Mouse (Mus musculus) ovary, postnatal 36 days (tissue): ENCODE measurements at regions not wholly inside any gene's neighbourhood (a gene's known extent, or its start where the extent isn't known, plus 50 kb on each side); places are given as distances from the start of the nearest gene placed in this dataset.

Source experiments
- DNase-seq: peaks from one replicate; pipeline ENCODE4 v3.0.0; 2022; ENCODE audit warnings: low spot score, mixed read lengths

DNA sequence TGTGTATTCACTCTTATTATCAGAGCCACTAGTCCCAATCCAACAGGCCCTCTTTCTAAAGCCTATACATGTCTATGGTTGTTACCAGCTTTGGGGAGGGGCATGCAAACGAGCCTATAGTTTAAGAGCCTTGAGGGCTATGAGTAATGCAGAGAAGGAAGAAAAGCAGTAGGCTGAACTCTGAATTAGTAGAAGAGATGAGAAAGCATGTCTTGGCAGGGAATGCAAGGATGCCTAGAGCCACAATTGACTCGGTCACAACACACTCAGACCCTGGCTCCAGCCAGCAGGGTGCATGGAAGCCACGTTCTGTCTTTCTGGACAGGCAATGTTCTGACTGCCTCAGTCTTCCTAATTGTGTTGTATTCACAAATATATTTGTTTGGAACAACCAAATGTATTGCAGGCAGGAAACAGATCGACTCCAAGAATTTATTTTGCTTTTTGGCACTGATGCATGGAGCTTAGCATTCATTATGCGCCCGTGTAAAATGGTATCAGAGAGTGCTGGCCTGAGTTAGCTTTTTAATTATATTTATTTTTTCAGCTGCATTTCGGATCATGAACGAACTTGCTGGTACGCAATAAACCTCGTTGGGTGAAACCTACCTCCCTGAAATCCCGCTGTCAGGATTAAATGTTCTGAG lies 110.2 kb downstream of the Rybp start:
- no peak for DNase-seq

DNA sequence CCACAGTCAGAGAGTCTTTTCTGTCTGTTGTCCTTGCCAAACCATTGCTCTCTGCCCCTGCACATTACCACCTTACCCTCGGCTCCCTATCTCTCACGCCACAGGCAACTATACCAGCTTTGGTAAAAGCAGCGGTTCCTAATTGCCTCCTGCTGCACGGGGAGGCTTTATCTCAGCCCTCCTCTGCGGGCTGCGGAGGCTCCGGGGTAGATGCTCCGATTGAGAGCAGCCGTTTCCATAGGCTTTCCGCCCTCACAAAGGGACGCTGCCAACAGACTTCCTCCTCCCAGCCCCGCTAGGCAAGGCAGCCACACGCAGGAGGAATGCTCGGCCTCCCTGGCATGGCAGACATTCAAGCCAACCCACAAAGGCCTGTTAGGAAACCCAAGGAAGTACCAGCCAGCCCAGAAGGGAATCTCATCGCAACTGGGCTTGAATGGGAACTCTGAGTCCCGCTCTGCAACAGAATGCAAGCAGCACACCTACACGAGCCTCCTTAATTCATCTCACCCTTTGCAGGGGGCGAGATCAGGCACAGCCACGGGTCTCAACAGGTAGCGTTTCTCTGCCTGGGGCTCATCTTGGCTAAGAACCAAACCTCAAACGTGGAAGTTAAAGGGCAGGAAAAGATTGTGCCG lies 116.5 kb downstream of the Rybp start:
- DNase-seq = peak; percentile 49

DNA sequence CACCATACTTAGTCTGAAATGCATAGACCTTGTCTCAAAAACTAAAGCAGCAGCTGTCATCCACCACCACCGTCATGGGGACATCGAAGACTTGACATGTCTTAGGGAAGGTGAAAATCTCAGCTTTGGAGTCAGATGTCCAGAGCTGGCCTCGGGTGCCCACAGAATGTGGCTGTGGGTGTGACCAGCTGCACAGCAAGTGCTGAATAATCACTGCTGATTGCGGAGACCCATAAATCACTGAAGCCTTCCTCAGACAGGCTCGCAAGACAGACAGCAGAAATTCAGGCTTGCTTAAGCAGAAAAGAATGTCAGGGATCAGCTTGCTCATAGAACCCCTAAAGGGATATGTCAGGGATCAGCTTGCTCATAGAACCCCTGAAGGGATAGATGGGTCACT lies 120.0 kb downstream of the Rybp start:
- no peak for DNase-seq

DNA sequence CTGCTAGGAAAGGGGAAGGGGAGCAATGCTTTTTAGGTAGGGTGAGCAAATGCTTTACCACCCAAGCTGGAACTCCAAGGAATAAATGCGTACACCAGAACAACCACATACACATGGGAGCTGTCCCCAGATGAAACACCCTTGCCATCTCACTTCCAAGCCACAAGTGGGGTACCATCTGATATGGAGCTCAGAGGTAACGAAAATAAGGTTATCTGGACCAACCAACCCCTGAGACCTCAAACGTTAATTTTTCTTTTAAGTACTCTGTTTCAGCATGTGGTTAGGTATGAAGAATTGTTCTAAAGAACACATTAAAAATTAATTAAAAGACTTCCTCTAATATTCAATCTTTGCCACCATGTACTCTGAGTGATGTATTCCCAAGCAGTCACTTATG lies 121.5 kb downstream of the Rybp start:
- DNase-seq = no peak

DNA sequence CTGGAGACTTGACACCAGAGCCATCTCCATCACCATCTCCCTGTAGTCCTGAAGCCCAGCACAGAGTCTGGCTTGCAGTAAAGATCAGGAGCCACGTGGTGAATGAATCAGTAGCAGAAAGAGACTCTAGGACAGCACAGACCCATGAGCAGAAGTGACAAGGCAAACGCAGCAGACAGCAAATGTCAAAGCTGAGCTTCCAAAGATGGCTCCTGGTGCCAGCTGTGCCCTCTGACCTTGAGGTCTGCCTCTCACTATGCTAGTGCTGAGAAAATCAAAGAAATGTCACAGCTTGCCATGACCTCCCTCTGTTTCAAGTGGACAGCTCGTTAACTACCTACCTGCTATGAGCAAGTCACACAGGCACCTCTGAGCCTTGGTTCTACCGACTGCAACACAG lies 123.1 kb downstream of the Rybp start:
- no peak for DNase-seq

DNA sequence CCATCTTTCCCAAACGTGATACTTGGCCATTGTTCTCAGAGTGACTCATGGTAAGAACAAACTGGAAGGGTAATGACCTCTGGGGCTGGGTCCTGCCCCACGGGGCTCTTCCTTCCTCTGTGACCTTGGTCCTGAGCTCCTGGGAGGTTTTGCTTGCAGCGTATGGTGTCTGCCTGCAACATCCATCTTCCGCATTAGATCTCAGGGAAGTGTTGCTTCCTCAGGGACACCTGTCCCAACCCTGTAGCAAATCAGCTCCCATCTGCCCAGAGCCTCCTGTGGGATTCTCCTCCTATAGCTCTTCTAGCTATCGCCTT lies 123.5 kb downstream of the Rybp start:
- DNase-seq = no peak

DNA sequence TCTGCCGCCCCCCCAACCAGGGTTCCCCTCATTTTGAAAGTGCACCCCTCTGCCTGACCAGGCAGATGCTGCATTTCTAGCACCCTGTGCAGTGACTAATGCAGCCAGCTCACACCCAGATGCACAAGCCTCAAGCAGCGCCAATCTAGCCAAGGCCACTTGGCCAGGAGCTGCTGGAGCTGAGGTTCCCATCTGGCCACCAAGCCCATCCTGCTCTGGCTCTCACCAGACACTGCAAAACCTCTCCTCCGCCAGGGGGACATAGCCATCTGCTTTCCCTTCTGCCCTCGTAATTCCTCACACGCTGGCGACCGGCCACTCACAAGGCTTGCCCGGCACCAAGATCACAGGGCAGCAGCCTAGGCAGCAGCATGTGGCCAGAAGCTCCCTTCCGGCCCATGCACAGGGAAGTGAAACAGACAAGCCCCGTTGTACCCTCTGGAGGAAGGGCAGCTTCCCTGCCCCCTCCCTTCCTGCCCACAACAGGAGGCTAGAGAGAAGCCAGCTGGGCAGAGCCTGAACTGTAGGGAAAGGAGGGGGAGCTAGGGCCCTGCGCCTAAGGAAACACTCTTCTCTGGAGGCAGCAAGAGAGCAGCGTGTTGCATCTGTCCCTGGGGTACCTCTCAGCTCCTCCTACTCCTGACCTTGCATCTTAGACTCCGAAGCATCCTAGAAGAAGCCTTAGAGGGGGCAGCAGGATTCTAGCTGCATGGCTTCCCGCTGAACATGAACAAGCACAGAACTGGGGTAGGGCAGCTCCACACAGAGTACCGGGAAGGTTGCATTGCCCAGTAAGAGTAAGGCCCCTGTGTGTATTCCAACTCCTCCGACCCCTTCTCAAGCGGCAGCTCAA lies 124.1 kb downstream of the Rybp start:
- DNase-seq = peak; percentile 82

DNA sequence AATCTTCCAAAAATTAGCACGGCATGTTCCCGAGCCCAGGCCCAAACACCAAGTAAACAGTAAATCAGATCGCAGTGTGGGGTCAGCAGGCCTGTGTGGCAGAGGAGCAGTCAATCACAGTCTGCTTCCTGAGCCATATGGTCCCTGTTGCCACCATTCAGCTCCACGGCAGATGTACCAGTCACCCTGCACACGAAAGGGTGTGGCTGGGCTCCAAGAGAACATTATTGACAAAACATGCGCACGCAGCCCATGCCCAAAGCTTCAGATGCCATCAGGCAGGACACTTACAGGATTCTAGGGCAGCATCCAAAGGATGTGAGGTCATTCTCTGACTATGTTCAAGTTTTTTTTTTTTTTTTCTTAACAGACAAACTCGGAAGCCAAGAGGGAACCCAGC lies 126.6 kb downstream of the Rybp start:
- no peak for DNase-seq

DNA sequence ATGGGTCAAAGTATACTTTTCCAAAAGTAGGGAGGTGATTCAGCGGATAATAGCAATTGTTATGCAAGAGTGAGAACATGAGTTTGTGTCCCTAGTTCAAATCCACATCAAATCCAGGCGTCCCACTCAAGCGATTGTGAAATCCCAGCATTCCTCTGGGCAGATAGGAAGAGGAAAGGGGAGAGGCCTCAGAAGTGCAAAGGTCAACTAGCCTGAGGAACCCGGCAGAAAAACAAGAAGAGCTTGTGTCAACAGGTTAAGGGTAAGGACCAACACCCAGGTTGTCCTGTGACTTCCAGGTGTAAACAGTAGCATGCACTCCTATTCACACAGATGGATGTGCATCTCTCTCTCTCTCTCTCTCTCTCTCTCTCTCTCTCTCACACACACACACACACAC lies 127.5 kb downstream of the Rybp start:
- DNase-seq = no peak

DNA sequence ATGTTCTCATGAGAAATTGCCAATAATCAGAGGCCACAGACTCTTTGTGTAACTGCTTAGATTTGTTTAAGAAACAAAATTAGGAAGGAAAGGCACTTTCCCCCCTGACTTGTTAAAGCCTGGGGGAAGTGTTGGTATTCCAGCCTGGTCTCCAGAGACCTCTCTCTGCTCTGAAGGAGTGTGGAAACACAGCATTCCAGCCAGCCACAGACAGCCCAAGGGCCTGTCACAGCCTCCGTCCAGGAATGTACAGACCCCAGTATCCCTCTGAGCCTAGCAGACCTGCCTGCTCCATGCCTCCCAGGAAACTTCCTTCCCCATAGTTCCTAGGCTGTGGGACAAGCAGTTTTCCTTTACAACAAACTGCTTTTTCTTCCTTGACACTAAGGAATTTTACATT lies 128.0 kb downstream of the Rybp start:
- DNase-seq = no peak

DNA sequence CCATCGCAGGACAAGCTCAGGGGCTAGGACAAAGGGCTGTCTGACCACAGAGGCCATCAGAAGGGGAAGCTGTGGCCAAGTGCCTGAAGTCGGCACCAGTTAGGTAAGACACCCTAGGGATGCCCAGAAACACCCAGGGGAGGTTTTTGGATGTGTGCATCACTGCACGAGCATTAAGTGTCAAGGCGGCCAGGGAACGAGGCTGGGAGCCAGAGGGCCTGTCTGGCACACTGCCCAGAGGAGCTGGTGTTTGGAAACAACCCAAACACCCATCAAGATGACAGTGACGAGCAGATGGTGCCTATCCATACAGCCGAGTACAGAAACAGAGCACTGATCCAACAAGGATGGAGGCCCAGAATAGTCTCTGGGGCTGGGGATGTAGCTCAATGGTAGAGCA lies 130.0 kb downstream of the Rybp start:
- no peak for DNase-seq

DNA sequence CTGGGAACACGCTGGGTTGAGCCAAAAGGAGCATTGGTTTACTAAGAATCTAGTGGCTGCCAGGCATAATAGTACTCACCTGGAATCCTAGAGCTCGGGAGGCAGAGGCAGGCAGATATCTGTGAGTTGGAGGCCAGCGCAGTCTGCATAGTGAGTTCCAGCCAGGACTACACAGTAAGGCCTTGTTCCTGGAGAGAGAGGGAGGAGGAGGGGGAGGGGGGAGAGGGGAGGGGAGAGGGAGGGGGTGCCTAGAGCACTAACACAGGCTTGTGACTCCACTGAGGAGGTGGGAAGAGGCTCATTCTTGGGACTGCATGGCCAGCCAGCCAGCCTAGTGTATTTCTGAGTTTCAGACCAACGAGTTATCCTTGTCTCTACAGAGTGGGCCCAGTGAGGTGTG lies 131.1 kb downstream of the Rybp start:
- no peak for DNase-seq

DNA sequence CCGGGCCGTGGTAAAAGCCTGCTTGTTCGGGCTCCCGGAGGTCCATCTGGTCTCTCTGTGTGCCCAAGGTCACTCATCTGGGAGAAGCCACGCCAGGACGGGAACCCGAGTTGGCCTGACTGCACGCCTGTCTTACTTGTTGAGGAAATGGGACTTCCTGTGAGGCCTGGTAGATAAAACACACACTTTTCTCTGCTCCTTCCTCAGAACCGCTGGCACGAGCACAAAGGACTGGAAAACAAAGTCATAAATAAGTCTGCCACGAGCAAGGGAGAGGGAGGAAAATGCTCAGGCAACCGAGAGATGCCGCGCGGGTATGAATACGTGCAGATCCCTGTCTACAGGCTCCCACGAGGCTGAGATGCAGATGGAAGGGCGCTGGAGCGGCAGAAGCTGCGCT lies 131.6 kb downstream of the Rybp start:
- peak; percentile 55 for DNase-seq

DNA sequence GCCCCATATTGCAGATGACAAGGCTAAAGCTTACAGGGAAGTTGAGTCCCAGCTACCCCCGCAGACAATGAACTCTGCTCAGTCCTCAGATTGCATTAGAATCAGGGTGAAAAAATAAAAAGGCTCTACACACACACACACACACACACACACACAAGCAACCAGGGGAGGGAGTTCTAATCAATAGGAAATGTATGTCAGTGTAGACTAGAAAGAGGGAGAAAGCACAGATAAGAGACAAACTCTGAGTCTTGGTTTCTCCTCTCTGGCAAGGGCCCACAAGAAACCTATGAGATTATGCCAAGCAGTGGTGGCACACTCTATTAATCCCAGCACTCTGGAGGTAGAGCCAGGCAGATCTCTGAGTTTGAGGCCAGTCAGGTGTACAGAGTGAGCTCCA lies 135.8 kb downstream of the Rybp start:
- no peak for DNase-seq

DNA sequence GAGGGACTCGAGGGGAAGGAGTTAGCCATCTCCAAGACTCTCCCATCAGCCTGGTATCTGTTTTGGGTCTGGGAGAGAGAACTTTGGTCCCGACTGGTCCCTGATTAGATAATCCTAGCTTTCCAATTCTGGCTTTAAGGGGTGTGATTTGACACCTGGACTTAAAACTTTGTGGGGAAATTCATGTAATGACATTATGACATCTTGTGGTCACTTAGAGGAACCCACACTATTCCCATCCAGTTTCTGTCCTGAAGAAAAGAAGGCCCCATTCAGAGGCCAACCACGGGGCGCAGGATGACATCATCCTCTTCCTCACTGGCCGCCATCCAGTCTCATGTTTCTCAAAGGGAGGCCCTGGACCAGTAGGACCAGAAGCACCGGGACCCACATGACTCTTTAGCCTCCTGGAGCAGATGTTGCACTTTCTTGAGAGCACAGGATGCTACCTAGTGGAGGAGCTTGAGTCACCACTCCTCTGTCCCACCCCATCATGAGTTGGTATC lies 136.5 kb downstream of the Rybp start:
- no peak for DNase-seq

DNA sequence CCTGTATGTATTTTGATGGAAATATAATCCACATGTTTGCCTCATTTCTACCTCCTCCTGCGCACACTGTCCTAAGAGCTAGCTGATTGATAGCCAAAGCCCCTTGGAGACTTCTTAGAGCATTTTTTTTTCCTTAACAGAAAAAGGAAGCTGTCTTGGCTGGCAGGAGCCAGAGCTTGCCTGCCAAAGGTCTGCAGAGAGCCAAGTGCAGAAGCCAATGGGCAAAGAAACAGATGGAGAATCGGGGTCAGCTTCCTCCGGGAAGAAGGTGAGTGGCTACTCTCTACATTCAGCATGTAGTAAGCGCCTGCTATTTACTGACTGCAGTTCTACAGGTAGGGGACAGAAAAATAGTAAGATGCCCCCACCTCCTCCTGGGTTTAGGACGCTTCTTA lies 137.8 kb downstream of the Rybp start:
- no peak for DNase-seq

DNA sequence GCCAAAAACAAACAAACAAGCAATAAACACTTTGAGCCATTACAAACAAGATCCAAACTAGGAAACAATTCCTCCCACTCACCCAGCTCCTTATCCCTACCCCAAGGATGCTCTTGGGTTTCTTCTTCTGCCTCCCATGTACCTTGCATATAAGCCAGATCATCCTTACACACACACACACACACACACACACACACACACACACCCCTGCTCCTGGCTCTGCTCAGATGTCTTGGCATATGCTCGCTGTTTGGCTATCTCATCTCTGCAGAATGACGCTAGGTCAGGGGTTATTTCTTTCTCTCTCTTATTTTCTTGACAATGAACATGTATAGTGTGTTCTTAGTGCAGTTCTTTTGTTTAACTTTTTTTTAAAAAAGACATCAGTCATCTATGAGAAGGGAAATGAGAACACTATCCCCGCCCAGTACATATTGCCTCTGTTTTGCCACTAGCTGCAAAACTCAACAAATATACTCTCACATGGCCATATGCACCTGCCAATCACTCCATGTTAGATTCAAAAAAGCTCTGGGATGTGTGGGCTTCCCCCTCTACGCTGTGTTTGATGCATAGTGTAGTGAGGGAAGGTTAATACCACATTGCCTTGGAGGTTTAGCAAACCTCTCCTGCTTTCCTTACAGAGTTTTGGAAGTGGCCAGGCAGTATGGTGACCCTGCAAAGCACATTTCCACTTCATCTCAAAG lies 138.4 kb downstream of the Rybp start:
- no peak for DNase-seq

DNA sequence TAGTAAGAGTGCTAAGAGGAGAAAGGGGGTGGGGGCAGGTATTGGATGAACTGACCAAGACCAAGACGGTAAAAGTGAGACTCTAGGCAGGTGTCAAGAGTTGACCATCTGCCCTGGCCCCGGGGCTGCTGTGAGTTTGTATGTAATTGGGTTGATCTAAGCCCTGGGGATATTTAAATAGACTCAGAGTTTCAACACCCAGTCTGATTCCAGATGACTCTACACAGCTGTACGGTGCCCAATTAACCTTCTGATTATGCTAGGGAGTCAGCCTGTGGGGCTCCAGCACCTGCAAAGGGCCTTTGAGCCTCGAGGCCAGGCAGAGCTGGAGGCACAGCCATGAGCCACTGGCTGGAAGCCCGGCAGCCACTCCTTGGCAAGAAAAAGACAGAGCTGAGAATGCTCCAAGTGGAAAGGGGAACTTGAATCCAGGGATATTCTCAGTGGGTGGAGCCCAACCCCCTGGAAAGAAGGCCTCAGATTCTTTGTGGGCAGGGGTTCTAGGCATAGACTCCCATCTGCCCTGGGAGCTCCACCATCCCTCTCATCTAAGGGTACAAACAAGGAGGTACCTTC lies 140.8 kb downstream of the Rybp start:
- peak; percentile 41 for DNase-seq

DNA sequence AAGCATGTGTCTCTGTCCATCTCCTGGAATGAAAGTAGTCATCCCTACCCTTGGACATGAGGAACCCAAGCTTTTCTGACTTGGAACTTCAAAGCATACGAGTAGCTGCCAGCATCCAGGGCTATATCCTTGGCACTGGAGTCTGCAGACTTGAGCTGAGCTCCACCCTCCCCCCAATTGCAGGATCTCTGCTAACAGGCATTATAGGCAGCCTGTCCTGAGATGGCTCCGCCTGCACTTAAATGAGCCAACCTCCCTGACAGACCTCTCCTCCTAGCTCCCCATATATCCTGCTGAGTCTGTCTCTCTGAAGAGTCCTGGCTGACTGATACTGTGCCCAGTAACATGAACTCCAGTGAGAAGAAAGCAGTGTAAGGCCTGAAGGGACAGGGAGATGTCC lies 141.4 kb downstream of the Rybp start:
- DNase-seq = no peak

DNA sequence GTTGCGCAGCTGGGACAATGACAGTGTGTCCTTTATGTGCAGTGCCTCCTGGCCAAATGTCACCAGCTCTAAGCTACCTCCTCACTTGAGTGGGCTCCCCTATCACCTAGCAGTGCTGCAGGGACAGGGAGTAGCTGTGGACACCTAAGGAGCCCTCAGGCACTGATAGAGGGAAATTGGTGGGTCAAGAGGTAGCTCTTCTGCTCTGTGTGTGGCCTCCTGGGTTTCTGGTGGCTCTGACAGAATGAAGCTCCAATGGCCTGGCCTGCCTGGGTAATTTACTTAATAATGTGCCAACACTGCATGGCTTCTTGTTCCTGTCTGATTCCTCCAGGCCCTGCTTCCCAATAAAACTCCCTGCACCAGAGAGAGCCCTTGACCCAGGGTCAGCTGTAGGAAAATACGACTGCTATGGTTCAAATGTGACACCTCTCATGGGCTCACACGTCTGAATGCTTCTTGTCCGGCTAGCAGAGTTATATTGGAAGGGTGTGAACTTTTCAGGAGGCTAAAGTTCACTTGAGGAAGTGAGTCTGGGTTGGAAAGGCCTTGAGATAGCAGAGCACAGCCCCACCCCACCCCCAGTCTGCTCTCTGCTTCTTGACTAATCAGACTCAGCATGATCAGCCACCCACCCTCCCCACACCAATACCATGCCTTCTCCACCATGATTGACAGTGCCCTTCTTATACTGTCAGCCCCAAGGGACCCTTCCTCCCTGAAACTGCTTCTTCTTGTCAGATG lies 142.6 kb downstream of the Rybp start:
- no peak for DNase-seq

DNA sequence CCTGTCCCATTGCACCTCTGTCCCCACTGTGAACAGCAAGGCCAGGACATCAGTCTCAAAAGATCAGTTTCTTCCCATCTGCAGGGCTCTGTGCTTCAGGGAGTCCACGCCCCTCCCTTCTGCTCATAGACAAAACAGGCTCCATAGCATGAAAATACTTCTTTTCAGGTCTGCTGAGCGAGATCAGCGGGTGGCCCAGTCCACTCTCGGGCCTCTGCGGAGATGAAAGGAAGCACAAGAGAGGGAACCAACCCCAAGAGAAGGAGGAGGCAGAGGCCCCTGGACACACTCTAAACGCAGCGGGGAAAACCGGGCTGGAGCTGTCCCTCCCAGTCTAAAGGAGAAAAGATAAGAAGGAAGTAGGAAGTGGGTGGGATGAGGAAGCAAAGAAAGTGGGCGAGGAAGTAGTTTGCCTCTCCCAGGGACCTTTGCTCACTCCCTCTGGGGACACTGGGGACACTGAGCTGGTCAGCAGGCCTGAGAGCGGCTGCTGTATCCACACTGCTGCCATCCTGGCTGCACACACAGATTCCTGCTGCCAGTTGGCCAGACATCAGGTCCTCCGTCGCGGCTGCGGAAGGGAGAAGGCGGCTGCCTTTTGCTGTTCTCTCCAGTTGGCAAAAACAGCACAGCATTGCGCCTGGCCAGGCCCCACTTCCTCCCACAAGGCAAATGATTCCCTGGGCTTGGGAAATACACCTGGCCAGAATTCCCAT lies 143.5 kb downstream of the Rybp start:
- peak; percentile 74 for DNase-seq
